Mouse (Mus musculus) small intestine, adult 2 months (tissue): ENCODE measurements around the gene Cdk6. TPM values are rescaled to one million over a fixed set of nuclear protein-coding genes. Genes with fewer than 3 reads are reported as not detected.

Experiments used
- H3K27ac ChIP-seq: fragments of 200-500 bp; 2 replicates; pipeline ENCODE4 v1.5.1; 2012; ENCODE audit warnings: low read depth, low read length, control low read depth, inconsistent platforms; ENCODE audit not compliant: insufficient read depth
- H3K27me3 ChIP-seq: fragments of 200-500 bp; 2 replicates; pipeline ENCODE4 v1.6.1; 2012; ENCODE audit warnings: mild to moderate bottlenecking, moderate library complexity, low read length, inconsistent platforms; ENCODE audit not compliant: control insufficient read depth, insufficient read depth
- H3K36me3 ChIP-seq: fragments of 200-500 bp; 2 replicates; pipeline ENCODE4 v1.6.1; 2012; ENCODE audit warnings: mild to moderate bottlenecking, low read length, control low read depth, inconsistent platforms; ENCODE audit not compliant: control insufficient read depth, insufficient read depth
- H3K4me1 ChIP-seq: fragments of 200-500 bp; 2 replicates; pipeline ENCODE4 v1.6.1; 2012; ENCODE audit warnings: low read length, inconsistent platforms, mixed read lengths; ENCODE audit not compliant: control insufficient read depth, insufficient read depth, insufficient read length
- H3K4me3 ChIP-seq: fragments of 200-500 bp; 2 replicates; pipeline ENCODE4 v1.5.1; 2012; ENCODE audit warnings: low read depth, mild to moderate bottlenecking, control low read depth, inconsistent platforms, low read length, moderate library complexity
- CTCF ChIP-seq: fragments of 200-500 bp; IDR thresholded peaks from 2 replicates; pipeline ENCODE4 v1.5.1; 2012; ENCODE audit warnings: low read depth, mild to moderate bottlenecking, control low read depth, inconsistent platforms, low read length, moderate library complexity, mixed read lengths; ENCODE audit not compliant: insufficient replicate concordance, insufficient read length; ENCODE audit errors: extremely low read depth
- POLR2A ChIP-seq: fragments of 200-500 bp; IDR thresholded peaks from 2 replicates; pipeline ENCODE4 v1.6.1; 2012; ENCODE audit warnings: low read depth, mild to moderate bottlenecking, control low read depth, inconsistent platforms, low read length, moderate library complexity
- WGBS: fragments of 180-500 bp; shearing (Covaris S2); methylation state at CpG from one replicate; pipeline ENCODE4 v1.1.7; 2018; 5-methylcytosine and 5-hydroxymethylcytosine counted together
- polyA plus RNA-seq: library from polyadenylated mRNA; depleted of rRNA; stranded (reverse); fragments of >200 nt; gene quantifications from 2 replicates; pipeline ENCODE4 v1.2.3, GENCODE M21; 2012; rRNA removed

Cdk6 gene
- 3.6 and 7.7 TPM in 2 replicates for polyA plus RNA-seq

GRCm38 (mm10) chr5:3341111-3341911 lies at the start of gene Cdk6:
Gene Cdk6, plus strand, starts transcription at chr5:3341485.
- peak within 1 kb of the TSS; percentile 51 for H3K27ac ChIP-seq
- WGBS = 1% methylated on average over 58 of the region's 59 CpGs
- H3K4me1 ChIP-seq = peaks cover 2% of the 10 kb centered on the region
- H3K4me3 ChIP-seq = peak within 1 kb of the TSS; percentile 71
- no peaks in the 10 kb centered on the region for H3K27me3 ChIP-seq
- no peak for TF ChIP-seq CTCF
- peak; percentile 8; the same call in 1 of the 2 replicates for TF ChIP-seq POLR2A
- no peaks in the 10 kb centered on the region for H3K36me3 ChIP-seq

DNA sequence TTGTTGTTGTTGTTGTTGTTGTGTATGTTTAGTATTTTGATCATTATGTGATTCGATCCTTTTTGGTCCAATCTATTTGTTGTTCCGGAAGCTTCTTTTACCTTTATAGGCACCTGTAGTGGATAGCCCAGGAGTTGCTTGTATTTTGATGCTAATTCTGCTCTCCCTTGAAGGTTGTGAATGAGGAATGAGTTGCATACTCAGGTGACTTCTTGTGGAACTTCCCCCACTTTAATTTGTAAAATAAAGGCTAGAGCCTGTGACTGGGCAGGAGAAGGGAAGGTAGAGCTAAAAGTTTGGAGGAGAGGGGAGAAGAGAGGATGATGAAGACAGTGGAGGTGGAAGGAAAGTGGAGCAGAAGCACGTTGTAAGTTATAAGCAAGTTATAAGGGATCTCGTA lies 47.6 kb upstream of the Cdk6 start:
- WGBS = 88% methylated on average over 4 of the region's 4 CpGs
- H3K27me3 ChIP-seq = no peaks in the 10 kb centered on the region
- H3K4me1 ChIP-seq = no peaks in the 10 kb centered on the region
- no peaks in the 10 kb centered on the region for H3K36me3 ChIP-seq
- H3K27ac ChIP-seq = no peak overlapping the region
- TF ChIP-seq POLR2A (no peak), CTCF (no peak)
- no peak overlapping the region for H3K4me3 ChIP-seq

DNA sequence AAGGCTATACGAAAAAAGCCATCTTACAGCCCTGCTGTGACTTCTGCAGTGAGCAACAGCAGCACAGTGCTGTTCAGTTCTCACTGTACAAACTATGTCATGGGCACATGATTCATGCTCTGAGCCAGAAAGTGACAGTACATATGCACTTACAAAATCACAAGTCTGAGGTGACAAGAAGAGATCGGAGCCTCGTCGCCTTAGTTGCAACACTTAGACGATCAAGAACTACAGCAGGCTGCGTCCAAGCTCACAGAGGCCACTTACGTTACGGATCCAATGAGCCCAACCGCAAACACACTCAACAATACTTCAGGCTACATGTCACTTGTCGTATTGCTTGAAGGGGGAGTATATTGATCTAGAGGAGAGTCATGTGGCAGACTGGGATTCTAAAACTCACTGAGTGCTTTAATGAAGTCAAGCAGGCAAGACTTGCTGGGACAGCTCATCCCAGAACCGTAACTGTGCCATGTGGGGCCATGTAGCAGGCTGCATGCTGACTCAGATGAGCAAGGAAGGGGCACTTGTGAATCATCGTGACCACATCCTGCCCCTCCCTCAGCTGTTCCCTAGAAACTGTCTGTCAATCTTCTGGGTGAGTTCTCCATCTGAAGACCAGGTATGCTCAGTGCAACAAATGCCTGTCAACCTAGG lies 40.4 kb upstream of the Cdk6 start:
- H3K4me3 ChIP-seq = no peak overlapping the region
- no peak overlapping the region for H3K27ac ChIP-seq
- H3K36me3 ChIP-seq = no peaks in the 10 kb centered on the region
- WGBS = 87% methylated on average over 12 of the region's 12 CpGs
- TF ChIP-seq POLR2A (no peak), CTCF (no peak)
- no peaks in the 10 kb centered on the region for H3K4me1 ChIP-seq
- H3K27me3 ChIP-seq = no peaks in the 10 kb centered on the region

GRCm38 (mm10) chr5:3301535-3301934 lies 39.8 kb upstream of the Cdk6 start:
- Histone ChIP-seq H3K27me3 (no peaks in the 10 kb centered on the region), H3K36me3 (no peaks in the 10 kb centered on the region), H3K4me3 (no peak overlapping the region), H3K27ac (no peak overlapping the region), H3K4me1 (no peaks in the 10 kb centered on the region)
- 85% methylated on average over 5 of the region's 5 CpGs for WGBS
- TF ChIP-seq POLR2A = no peak
- no peak for TF ChIP-seq CTCF

GRCm38 (mm10) chr5:3303876-3304275 lies 37.4 kb upstream of the Cdk6 start:
- Histone ChIP-seq H3K27me3 (no peaks in the 10 kb centered on the region), H3K4me1 (no peaks in the 10 kb centered on the region), H3K4me3 (no peak overlapping the region), H3K36me3 (no peaks in the 10 kb centered on the region), H3K27ac (no peak overlapping the region)
- TF ChIP-seq POLR2A = no peak
- TF ChIP-seq CTCF = no peak
- WGBS = 91% methylated on average over 9 of the region's 9 CpGs

- TF ChIP-seq POLR2A (no peak), CTCF (no peak)
- Histone ChIP-seq H3K4me3 (no peak overlapping the region), H3K4me1 (no peaks in the 10 kb centered on the region), H3K27ac (no peak overlapping the region), H3K36me3 (no peaks in the 10 kb centered on the region), H3K27me3 (no peaks in the 10 kb centered on the region)
- 41% methylated on average over 1 of the region's 1 CpGs for WGBS
Measured at GRCm38 (mm10) chr5:3306146-3306545, 35.1 kb upstream of the Cdk6 start.

GRCm38 (mm10) chr5:3309122-3309521 lies 32.2 kb upstream of the Cdk6 start:
- no peak overlapping the region for H3K27ac ChIP-seq
- no peak overlapping the region for H3K4me3 ChIP-seq
- H3K4me1 ChIP-seq = no peaks in the 10 kb centered on the region
- TF ChIP-seq CTCF = no peak
- no peak for TF ChIP-seq POLR2A
- no peaks in the 10 kb centered on the region for H3K36me3 ChIP-seq
- H3K27me3 ChIP-seq = no peaks in the 10 kb centered on the region
